Mouse (Mus musculus): Measurements from ENCODE around the gene Ppip5k1. TPM values are rescaled to one million over a fixed set of nuclear protein-coding genes. Genes with fewer than 3 reads are reported as not detected.
A peak's percentile ranks its signal among the peaks of the same experiment; 100 is the strongest.

Ppip5k1 gene
- polyA plus RNA-seq, 1 experiment from 2014 or later, result 9.6 TPM

DNA sequence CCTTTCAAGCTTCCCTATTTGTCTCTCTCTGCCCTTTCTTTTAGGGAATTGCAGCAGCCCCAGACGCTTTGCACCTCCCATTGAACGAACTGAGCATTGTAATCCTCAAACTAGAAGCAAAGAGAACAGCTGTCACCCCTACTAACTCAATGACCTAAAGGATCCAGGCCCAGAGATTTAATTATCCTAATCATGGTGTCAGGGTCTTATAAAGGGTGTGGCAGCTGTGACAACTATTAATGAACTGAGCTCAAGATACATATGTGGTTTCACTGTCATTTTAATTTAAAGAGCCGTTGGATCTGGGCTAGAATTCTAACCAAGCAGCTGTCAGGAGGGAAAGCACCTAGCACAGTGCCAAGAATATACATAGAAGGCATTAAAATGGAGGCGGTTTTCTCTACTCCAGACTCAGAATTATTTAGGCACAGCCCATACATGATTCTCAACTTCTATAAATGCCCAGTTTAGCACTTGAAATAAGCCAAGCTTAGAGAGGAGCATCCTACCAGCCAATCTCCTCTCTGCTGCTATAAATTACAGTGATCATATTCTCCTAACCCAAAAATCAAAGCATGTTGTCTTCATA is 83.2 kb downstream of the Ppip5k1 start:
- ATAC-seq (replicated peaks; ENCODE audit: low FRiP score), result no peak
- 32% methylated on average over 4 of the region's 4 CpGs for WGBS
- no peak for DNase-seq (ENCODE audit: low spot score)
- Histone ChIP-seq H3K27ac (ENCODE audit: low read depth, low read length) (no peak overlapping the region), H3K27me3 (replicated peaks; ENCODE audit: control insufficient read depth, insufficient read depth, low read length) (no peaks in the 10 kb centered on the region), H3K9ac (ENCODE audit: low read depth, low read length) (no peak overlapping the region; the same call in 1 of the 2 replicates), H3K4me1 (replicated peaks; ENCODE audit: control insufficient read depth, insufficient read depth, low read length) (peaks cover 9% of the 10 kb centered on the region; the same call in 1 of the 2 replicates), H3K36me3 (ENCODE audit: control insufficient read depth, insufficient read depth, low read length) (0 out of 2 replicates have a peak, but pooled peaks cover 2% of the 10 kb centered on the region), H3K4me3 (ENCODE audit: low read depth, low read length) (peak overlapping the region; percentile 66), H3K4me2 (peak overlapping the region; percentile 93), H3K9me3 (ENCODE audit: control insufficient read depth, low read length) (no peaks in the 10 kb centered on the region)

DNA sequence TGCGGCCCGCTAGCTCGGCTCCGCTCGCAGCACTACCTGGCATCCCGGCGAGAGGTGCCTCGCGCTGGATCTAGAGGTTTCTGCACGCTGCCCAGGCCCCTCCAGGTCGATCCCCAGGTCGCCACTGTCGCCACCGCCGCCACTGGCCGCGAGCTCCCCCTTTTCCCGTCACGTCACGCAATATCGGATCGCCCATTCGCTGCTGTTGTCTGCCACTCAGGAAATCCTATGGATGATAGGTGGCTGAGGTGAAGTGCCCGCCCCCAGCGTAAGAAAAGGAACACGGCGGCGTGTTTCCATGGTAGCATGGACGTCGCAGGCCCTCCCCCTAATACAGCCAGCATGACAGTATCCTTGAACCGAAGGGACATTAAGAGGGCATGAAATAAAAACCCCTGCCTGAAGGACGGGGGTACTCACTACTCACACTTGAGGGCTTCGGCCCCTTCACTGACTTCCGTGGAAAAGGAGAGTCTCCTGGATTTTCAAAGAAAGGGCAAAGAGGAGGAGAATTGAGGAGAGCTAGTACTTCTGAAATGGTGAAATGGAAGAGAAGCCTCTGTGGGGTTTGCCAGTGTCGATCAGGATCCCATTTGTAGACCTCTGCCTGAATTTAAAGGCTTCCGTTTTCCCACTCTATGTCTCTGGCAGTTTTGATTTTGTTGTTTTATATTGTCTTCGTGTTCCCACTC is 83.8 kb downstream of the Ppip5k1 start, which contains the start of gene Trp53bp1:
Gene Trp53bp1 (minus strand): TSS at position 172 of the 692 bp plus-strand sequence.
- H3K9ac ChIP-seq (ENCODE audit: low read depth, low read length), result peak within 1 kb of the TSS; percentile 61
- peak within 1 kb of the TSS; percentile 66 for H3K4me3 ChIP-seq (ENCODE audit: low read depth, low read length)
- ATAC-seq (replicated peaks; ENCODE audit: low FRiP score) (peak; percentile 99), DNase-seq (ENCODE audit: low spot score) (peak; percentile 93)
- H3K27ac ChIP-seq (ENCODE audit: low read depth, low read length), result no peak within 1 kb of the TSS
- H3K4me1 ChIP-seq (replicated peaks; ENCODE audit: control insufficient read depth, insufficient read depth, low read length), result peaks cover 9% of the 10 kb centered on the region; the same call in 1 of the 2 replicates
- H3K27me3 ChIP-seq (replicated peaks; ENCODE audit: control insufficient read depth, insufficient read depth, low read length), result no peaks in the 10 kb centered on the region
- H3K4me2 ChIP-seq, result peak within 1 kb of the TSS; percentile 93
- WGBS, result under 1% methylated on average over 37 of the region's 37 CpGs
- 0 out of 2 replicates have a peak, but pooled peaks cover 2% of the 10 kb centered on the region for H3K36me3 ChIP-seq (ENCODE audit: control insufficient read depth, insufficient read depth, low read length)
- no peaks in the 10 kb centered on the region for H3K9me3 ChIP-seq (ENCODE audit: control insufficient read depth, low read length)

DNA sequence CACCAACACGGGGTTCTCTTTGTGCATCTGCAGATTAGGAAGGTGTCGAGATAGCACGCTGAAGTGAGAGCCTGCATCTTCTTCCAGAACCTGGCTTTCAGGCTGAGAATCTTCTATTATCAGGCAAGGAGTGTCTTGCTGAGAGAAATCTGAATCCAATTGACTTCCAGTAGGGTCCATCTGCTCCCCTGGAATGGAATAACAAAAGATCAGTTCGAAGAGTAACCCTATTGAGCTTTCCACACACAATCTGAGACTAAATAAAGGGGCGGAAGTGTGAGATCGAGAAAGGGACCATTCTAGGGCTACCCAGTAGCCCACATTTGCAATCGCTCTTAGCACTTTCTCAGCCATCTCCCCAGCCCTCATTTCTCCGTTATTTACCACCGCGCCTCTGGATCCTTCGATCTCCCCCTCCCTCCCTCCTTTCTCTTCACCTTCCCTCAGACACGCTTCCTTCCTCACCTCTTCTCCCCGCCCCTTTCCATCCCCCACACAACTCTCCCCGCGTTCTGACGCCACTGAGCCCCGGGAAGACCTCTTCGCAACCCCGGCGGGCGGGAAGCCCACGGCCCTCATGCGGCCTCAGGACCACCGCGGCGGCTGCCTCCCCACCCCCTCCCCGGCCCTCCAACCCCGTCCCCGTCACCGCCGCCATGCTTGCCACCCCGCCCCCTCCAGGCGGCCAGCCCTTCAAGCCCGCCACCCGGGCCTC is 84.5 kb downstream of the Ppip5k1 start:
- Histone ChIP-seq H3K27ac (ENCODE audit: low read depth, low read length) (no peak overlapping the region), H3K4me2 (peak overlapping the region; percentile 93), H3K4me3 (ENCODE audit: low read depth, low read length) (peak overlapping the region; percentile 66), H3K4me1 (replicated peaks; ENCODE audit: control insufficient read depth, insufficient read depth, low read length) (peaks cover 9% of the 10 kb centered on the region; the same call in 1 of the 2 replicates), H3K36me3 (ENCODE audit: control insufficient read depth, insufficient read depth, low read length) (0 out of 2 replicates have a peak, but pooled peaks cover 2% of the 10 kb centered on the region), H3K9me3 (ENCODE audit: control insufficient read depth, low read length) (no peaks in the 10 kb centered on the region), H3K9ac (ENCODE audit: low read depth, low read length) (peak overlapping the region; percentile 61), H3K27me3 (replicated peaks; ENCODE audit: control insufficient read depth, insufficient read depth, low read length) (no peaks in the 10 kb centered on the region)
- WGBS, result 1% methylated on average over 35 of the region's 35 CpGs
- ATAC-seq (replicated peaks; ENCODE audit: low FRiP score) (peak; percentile 71), DNase-seq (ENCODE audit: low spot score) (no peak)

DNA sequence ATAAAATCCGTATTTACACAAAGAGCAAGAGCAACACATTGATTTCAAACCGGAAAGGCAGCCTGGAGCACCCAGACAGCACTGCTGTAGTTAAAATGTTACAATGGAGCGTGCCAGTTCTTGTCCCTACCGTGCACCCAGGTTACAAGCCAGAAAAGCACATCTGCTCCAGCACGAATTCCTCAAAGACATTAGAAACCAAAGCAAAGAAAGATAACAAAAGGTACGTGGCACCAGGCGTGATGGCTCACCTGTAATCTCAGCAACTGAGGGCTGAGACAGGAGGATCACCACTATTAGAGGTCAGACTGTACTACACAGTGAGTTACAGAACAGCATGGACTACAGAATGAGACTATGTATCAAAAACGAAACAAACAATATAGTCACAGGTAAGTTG is 86.8 kb downstream of the Ppip5k1 start:
- DNase-seq (ENCODE audit: low spot score) (no peak), ATAC-seq (replicated peaks; ENCODE audit: low FRiP score) (no peak)
- no peaks in the 10 kb centered on the region for H3K27me3 ChIP-seq (replicated peaks; ENCODE audit: control insufficient read depth, insufficient read depth, low read length)
- H3K4me2 ChIP-seq, result no peak overlapping the region
- no peak overlapping the region for H3K27ac ChIP-seq (ENCODE audit: low read depth, low read length)
- H3K9ac ChIP-seq (ENCODE audit: low read depth, low read length), result no peak overlapping the region
- peaks cover 6% of the 10 kb centered on the region; the same call in 1 of the 2 replicates for H3K36me3 ChIP-seq (ENCODE audit: control insufficient read depth, insufficient read depth, low read length)
- no peaks in the 10 kb centered on the region for H3K9me3 ChIP-seq (ENCODE audit: control insufficient read depth, low read length)
- H3K4me1 ChIP-seq (replicated peaks; ENCODE audit: control insufficient read depth, insufficient read depth, low read length), result peaks cover 9% of the 10 kb centered on the region; the same call in 1 of the 2 replicates
- 82% methylated on average over 8 of the region's 8 CpGs for WGBS
- H3K4me3 ChIP-seq (ENCODE audit: low read depth, low read length), result no peak overlapping the region

Other genes starting within 250 kb of the Ppip5k1 start
- gene Tgm7, start 245.6 kb downstream of the Ppip5k1 start, polyA plus RNA-seq (2014; fragmentation: Nextera tagmentation; extraction: Ambion mirVana), result not detected in 2 replicates
- gene Adal, start 215.0 kb downstream of the Ppip5k1 start, polyA plus RNA-seq (2014; fragmentation: Nextera tagmentation; extraction: Ambion mirVana), result 17.8 and 18.5 TPM in 2 replicates
- 16.8 and 17.1 TPM in 2 replicates for gene Lcmt2, start 214.7 kb downstream of the Ppip5k1 start, polyA plus RNA-seq (2014; fragmentation: Nextera tagmentation; extraction: Ambion mirVana)
- gene Tubgcp4, start 184.7 kb downstream of the Ppip5k1 start, polyA plus RNA-seq (2014; fragmentation: Nextera tagmentation; extraction: Ambion mirVana), result 50.4 and 51.0 TPM in 2 replicates
- gene Zscan29, start 184.3 kb downstream of the Ppip5k1 start, polyA plus RNA-seq (2014; fragmentation: Nextera tagmentation; extraction: Ambion mirVana), result 7.6 and 8.8 TPM in 2 replicates
- gene Trp53bp1, start 84.0 kb downstream of the Ppip5k1 start, polyA plus RNA-seq (2014; fragmentation: Nextera tagmentation; extraction: Ambion mirVana), result 32.4 and 36.0 TPM in 2 replicates
- gene Map1a, start 65.8 kb downstream of the Ppip5k1 start, polyA plus RNA-seq (2014; fragmentation: Nextera tagmentation; extraction: Ambion mirVana), result 1.5 and 2.1 TPM in 2 replicates
- 1.7 TPM in 2 replicates for gene Ckmt1, start 2.3 kb upstream of the Ppip5k1 start, polyA plus RNA-seq (2014; fragmentation: Nextera tagmentation; extraction: Ambion mirVana)
- gene Strc, start 31.8 kb upstream of the Ppip5k1 start, polyA plus RNA-seq (2014; fragmentation: Nextera tagmentation; extraction: Ambion mirVana), result not detected in 2 replicates
- gene Pdia3, start 58.4 kb upstream of the Ppip5k1 start, polyA plus RNA-seq (2014; fragmentation: Nextera tagmentation; extraction: Ambion mirVana), result 491 and 541 TPM in 2 replicates
- gene Catsper2, start 58.4 kb upstream of the Ppip5k1 start, polyA plus RNA-seq (2014; fragmentation: Nextera tagmentation; extraction: Ambion mirVana), result 1.6 and 1.7 TPM in 2 replicates
- 2.6 and 4.3 TPM in 2 replicates for gene Ell3, start 88.9 kb upstream of the Ppip5k1 start, polyA plus RNA-seq (2014; fragmentation: Nextera tagmentation; extraction: Ambion mirVana)
- gene Serf2, start 93.8 kb upstream of the Ppip5k1 start, polyA plus RNA-seq (2014; fragmentation: Nextera tagmentation; extraction: Ambion mirVana), result 385 and 481 TPM in 2 replicates
- 146 and 164 TPM in 2 replicates for gene Hypk, start 97.9 kb upstream of the Ppip5k1 start, polyA plus RNA-seq (2014; fragmentation: Nextera tagmentation; extraction: Ambion mirVana)
- 0.12 TPM in 1 of 2 replicates, not detected in the other for gene Serinc4, start 101.4 kb upstream of the Ppip5k1 start, polyA plus RNA-seq (2014; fragmentation: Nextera tagmentation; extraction: Ambion mirVana)
- 43.2 and 44.0 TPM in 2 replicates for gene Mfap1b, start 118.7 kb upstream of the Ppip5k1 start, polyA plus RNA-seq (2014; fragmentation: Nextera tagmentation; extraction: Ambion mirVana)
- gene Mfap1a, start 151.3 kb upstream of the Ppip5k1 start, polyA plus RNA-seq (2014; fragmentation: Nextera tagmentation; extraction: Ambion mirVana), result 22.4 and 23.0 TPM in 2 replicates
- gene Wdr76, start 151.3 kb upstream of the Ppip5k1 start, polyA plus RNA-seq (2014; fragmentation: Nextera tagmentation; extraction: Ambion mirVana), result 15.4 and 15.5 TPM in 2 replicates